Mouse (Mus musculus) testis, adult 2 months (tissue): ENCODE data around the gene Slc1a2. TPM values are rescaled to one million over a fixed set of nuclear protein-coding genes. Genes with fewer than 3 reads are reported as not detected.

Experiments used
- H3K27ac ChIP-seq: fragments of 200-500 bp; 2 replicates; pipeline ENCODE4 v1.5.1; 2012; ENCODE audit warnings: low read depth, low read length; ENCODE audit not compliant: control insufficient read depth, insufficient read depth
- H3K27me3 ChIP-seq: fragments of 200-500 bp; 2 replicates; pipeline ENCODE4 v1.6.1; 2012; ENCODE audit warnings: mild to moderate bottlenecking, low read length, moderate library complexity; ENCODE audit not compliant: control insufficient read depth, insufficient read depth
- H3K36me3 ChIP-seq: fragments of 200-500 bp; 2 replicates; pipeline ENCODE4 v1.6.1; 2012; ENCODE audit warnings: mild to moderate bottlenecking, low read length; ENCODE audit not compliant: control insufficient read depth, insufficient read depth
- H3K4me1 ChIP-seq: fragments of 200-500 bp; 2 replicates; pipeline ENCODE4 v1.6.1; 2012; ENCODE audit warnings: low read length; ENCODE audit not compliant: control insufficient read depth, insufficient read depth
- H3K4me3 ChIP-seq: fragments of 200-500 bp; 2 replicates; pipeline ENCODE4 v1.5.1; 2012; ENCODE audit warnings: low read depth, mild to moderate bottlenecking, low read length, moderate library complexity, mixed read lengths; ENCODE audit not compliant: control insufficient read depth
- CTCF ChIP-seq: fragments of 200-500 bp; IDR thresholded peaks from 2 replicates; pipeline ENCODE4 v1.5.1; 2012; ENCODE audit warnings: low read depth, mild to moderate bottlenecking, inconsistent platforms, low read length, moderate library complexity; ENCODE audit not compliant: control insufficient read depth, insufficient read depth, insufficient replicate concordance
- POLR2A ChIP-seq: fragments of 200-500 bp; IDR thresholded peaks from 2 replicates; pipeline ENCODE4 v1.6.1; 2012; ENCODE audit warnings: low read depth, mild to moderate bottlenecking, inconsistent platforms, low read length, moderate library complexity; ENCODE audit not compliant: control insufficient read depth
- polyA plus RNA-seq: library from polyadenylated mRNA; depleted of rRNA; stranded (reverse); fragments of >200 nt; gene quantifications from 2 replicates; pipeline ENCODE4 v1.2.3, GENCODE M21; 2012

The Slc1a2 gene
- polyA plus RNA-seq, 1 experiment, result 22.5 TPM

DNA sequence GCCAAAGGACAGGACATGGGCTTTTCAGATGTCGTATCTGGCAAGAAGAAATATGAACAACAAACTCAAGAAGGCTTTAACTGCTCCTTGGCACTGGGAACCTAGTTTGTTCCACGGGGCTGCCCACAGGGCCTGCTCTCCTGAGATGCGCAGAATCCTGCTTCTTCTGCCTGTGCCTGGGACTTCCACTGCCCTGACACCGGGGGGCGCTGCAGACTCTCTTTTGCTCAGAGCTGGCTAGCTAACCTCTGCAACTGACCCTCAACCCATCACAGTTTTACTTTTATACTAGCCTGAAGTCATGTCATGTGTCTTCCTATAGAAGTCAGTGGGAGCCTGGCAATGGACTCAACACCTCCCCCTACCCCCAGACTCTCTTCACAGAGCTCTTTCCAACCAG, 23.7 kb downstream of the Slc1a2 start:
- H3K4me1 ChIP-seq, result no peaks in the 10 kb centered on the region
- no peak overlapping the region for H3K27ac ChIP-seq
- H3K36me3 ChIP-seq, result no peaks in the 10 kb centered on the region
- no peaks in the 10 kb centered on the region for H3K27me3 ChIP-seq
- no peak overlapping the region for H3K4me3 ChIP-seq
- TF ChIP-seq CTCF (peak; percentile 67; the same call in 1 of the 2 replicates), POLR2A (no peak)

GRCm38 (mm10) chr2:102685371-102686107, 27.1 kb downstream of the Slc1a2 start:
- no peak overlapping the region for H3K4me3 ChIP-seq
- no peaks in the 10 kb centered on the region for H3K4me1 ChIP-seq
- no peaks in the 10 kb centered on the region for H3K36me3 ChIP-seq
- no peak overlapping the region for H3K27ac ChIP-seq
- no peak for TF ChIP-seq CTCF
- no peak for TF ChIP-seq POLR2A
- no peaks in the 10 kb centered on the region for H3K27me3 ChIP-seq

DNA sequence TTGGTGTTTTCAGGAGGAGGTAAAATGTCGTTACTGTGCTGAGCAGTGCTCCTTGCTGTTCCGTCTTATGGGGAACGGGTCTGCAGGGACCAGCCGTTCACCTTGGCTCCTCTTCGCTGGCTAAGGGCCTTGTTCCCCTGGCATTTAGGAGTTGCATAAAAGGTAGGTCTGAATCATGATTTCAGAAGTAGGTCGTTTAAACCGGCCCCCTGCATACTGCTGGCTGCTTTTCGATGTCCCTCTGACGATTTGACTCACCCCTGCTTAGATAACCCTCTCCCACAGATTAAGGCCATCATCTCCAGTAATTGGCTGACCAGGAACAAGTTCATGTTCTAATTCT, 27.6 kb downstream of the Slc1a2 start:
- TF ChIP-seq POLR2A (no peak), CTCF (no peak)
- no peak overlapping the region for H3K4me3 ChIP-seq
- no peak overlapping the region for H3K27ac ChIP-seq
- no peaks in the 10 kb centered on the region for H3K4me1 ChIP-seq
- H3K36me3 ChIP-seq, result no peaks in the 10 kb centered on the region
- H3K27me3 ChIP-seq, result no peaks in the 10 kb centered on the region

DNA sequence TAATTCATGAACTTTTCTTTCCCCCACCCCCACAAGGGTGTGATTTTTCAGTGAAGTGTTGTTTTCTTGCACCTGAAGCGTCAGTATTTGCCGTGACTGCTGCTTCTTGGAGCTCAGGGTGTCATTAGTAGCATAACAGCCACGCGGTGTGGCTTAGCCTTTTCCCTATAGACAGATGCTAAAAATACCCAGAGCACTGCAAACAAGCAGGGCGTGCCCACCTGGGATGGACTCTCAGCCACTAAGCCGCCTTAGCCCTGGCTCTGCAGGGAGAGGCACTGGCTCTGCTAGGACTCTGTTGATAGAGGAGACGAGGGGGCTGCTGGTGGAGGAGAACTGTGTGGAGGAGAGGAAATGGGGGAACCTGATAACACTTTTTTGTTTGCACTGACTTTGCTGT, 35.1 kb downstream of the Slc1a2 start:
- H3K4me1 ChIP-seq, result no peaks in the 10 kb centered on the region
- no peaks in the 10 kb centered on the region for H3K36me3 ChIP-seq
- TF ChIP-seq CTCF, result no peak
- no peak for TF ChIP-seq POLR2A
- H3K4me3 ChIP-seq, result no peak overlapping the region
- no peak overlapping the region for H3K27ac ChIP-seq
- H3K27me3 ChIP-seq, result no peaks in the 10 kb centered on the region

GRCm38 (mm10) chr2:102694750-102695149, 36.3 kb downstream of the Slc1a2 start:
- TF ChIP-seq POLR2A, result no peak
- TF ChIP-seq CTCF, result no peak
- no peaks in the 10 kb centered on the region for H3K27me3 ChIP-seq
- no peaks in the 10 kb centered on the region for H3K36me3 ChIP-seq
- H3K27ac ChIP-seq, result no peak overlapping the region
- H3K4me3 ChIP-seq, result no peak overlapping the region
- H3K4me1 ChIP-seq, result no peaks in the 10 kb centered on the region

GRCm38 (mm10) chr2:102695541-102695940, 37.1 kb downstream of the Slc1a2 start:
- TF ChIP-seq POLR2A, result no peak
- no peak for TF ChIP-seq CTCF
- no peaks in the 10 kb centered on the region for H3K36me3 ChIP-seq
- no peak overlapping the region for H3K27ac ChIP-seq
- H3K4me1 ChIP-seq, result no peaks in the 10 kb centered on the region
- H3K27me3 ChIP-seq, result no peaks in the 10 kb centered on the region
- H3K4me3 ChIP-seq, result no peak overlapping the region

DNA sequence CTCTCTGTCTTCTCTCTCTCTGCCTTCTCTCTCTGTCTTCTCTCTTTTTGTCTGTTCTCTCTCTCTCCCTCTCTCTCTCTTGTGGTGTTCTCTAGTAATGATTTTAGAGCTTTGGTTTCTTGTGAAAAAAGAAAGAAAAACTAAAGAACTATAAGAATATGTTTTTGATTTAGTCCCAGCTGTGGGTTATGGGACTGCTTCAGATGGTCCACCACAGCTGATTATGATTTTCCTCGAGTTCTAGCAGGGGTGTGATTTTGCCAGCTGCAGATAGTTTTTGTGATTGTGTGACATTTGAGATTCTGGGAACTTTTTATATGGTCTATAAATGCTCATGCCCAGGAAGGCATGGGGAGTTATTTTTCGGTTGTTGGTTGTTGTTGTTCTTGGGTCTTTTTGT, 39.3 kb downstream of the Slc1a2 start:
- TF ChIP-seq POLR2A (no peak), CTCF (no peak)
- Histone ChIP-seq H3K27me3 (no peaks in the 10 kb centered on the region), H3K4me1 (no peaks in the 10 kb centered on the region), H3K36me3 (no peaks in the 10 kb centered on the region), H3K27ac (no peak overlapping the region), H3K4me3 (no peak overlapping the region)
